Mouse (Mus musculus) cerebellum, adult (tissue): ENCODE results near the gene Tmem161a.

Experiments used
- ATAC-seq: cut with Nextera tagmentation; 2 replicates; pipeline ENCODE4 v1.9.2; 2017; ENCODE audit warnings: mild to moderate bottlenecking, moderate library complexity, mixed read lengths; ENCODE audit not compliant: insufficient number of reproducible peaks, low FRiP score, low TSS enrichment

The Tmem161a gene

GRCm38 (mm10) chr8:70159211-70159610, 12.9 kb upstream of the Tmem161a start:
- no peak for ATAC-seq

- no peak for ATAC-seq
Measured at GRCm38 (mm10) chr8:70160015-70160414, 12.1 kb upstream of the Tmem161a start.

GRCm38 (mm10) chr8:70163316-70163715, 8.8 kb upstream of the Tmem161a start:
- no peak for ATAC-seq

- ATAC-seq, result peak; percentile 63
Measured at GRCm38 (mm10) chr8:70166504-70167110, 5.5 kb upstream of the Tmem161a start.

GRCm38 (mm10) chr8:70170116-70170515, 2.0 kb upstream of the Tmem161a start:
- ATAC-seq, result no peak

- ATAC-seq, result no peak
Measured at GRCm38 (mm10) chr8:70170748-70171147, 1.4 kb upstream of the Tmem161a start.

- no peak for ATAC-seq
Measured at GRCm38 (mm10) chr8:70171240-70171639, 916 bp upstream of the Tmem161a start.

GRCm38 (mm10) chr8:70173320-70173719, 1.2 kb downstream of the Tmem161a start:
- no peak for ATAC-seq

- no peak for ATAC-seq
Measured at GRCm38 (mm10) chr8:70174079-70174478, 1.9 kb downstream of the Tmem161a start.

- ATAC-seq, result no peak
Measured at GRCm38 (mm10) chr8:70178231-70178630, 6.1 kb downstream of the Tmem161a start.

- no peak for ATAC-seq
Measured at GRCm38 (mm10) chr8:70179082-70179481, 6.9 kb downstream of the Tmem161a start.

GRCm38 (mm10) chr8:70181212-70181902, 9.2 kb downstream of the Tmem161a start:
- no peak for ATAC-seq

- ATAC-seq, result no peak
Measured at GRCm38 (mm10) chr8:70181903-70182252, 9.7 kb downstream of the Tmem161a start.

- ATAC-seq, result no peak
Measured at GRCm38 (mm10) chr8:70183194-70183593, 11.0 kb downstream of the Tmem161a start.

GRCm38 (mm10) chr8:70188707-70189106, 16.6 kb downstream of the Tmem161a start:
- no peak for ATAC-seq

GRCm38 (mm10) chr8:70193238-70193637, 21.1 kb downstream of the Tmem161a start:
- ATAC-seq, result no peak

- no peak for ATAC-seq
Measured at GRCm38 (mm10) chr8:70194191-70194590, 22.0 kb downstream of the Tmem161a start.

- no peak for ATAC-seq
Measured at GRCm38 (mm10) chr8:70195762-70196161, 23.6 kb downstream of the Tmem161a start.

GRCm38 (mm10) chr8:70197603-70198002, 25.4 kb downstream of the Tmem161a start:
- ATAC-seq, result no peak

- ATAC-seq, result peak; percentile 62
Measured at GRCm38 (mm10) chr8:70200098-70200681, 28.0 kb downstream of the Tmem161a start.

- ATAC-seq, result no peak
Measured at GRCm38 (mm10) chr8:70201417-70201816, 29.3 kb downstream of the Tmem161a start.

- ATAC-seq, result no peak
Measured at GRCm38 (mm10) chr8:70203072-70203471, 30.9 kb downstream of the Tmem161a start.
